Mouse (Mus musculus): Measurements from ENCODE around the gene Nid2. TPM values are rescaled to one million over a fixed set of nuclear protein-coding genes. Genes with fewer than 3 reads are reported as not detected.

Gene Nid2
- polyA plus RNA-seq (2015; fragmentation: Nextera tagmentation; extraction: Ambion mirVana): 28.4 and 39.7 TPM in 2 replicates

GRCm38 (mm10) chr14:19751025-19751771, at the start of gene Nid2:
Gene Nid2, plus strand, starts transcription at chr14:19751265.
- H3K9me3 ChIP-seq (ENCODE audit: control insufficient read depth, low read length): no peaks in the 10 kb centered on the region
- peak within 1 kb of the TSS; percentile 47 for H3K4me3 ChIP-seq (replicated peaks; ENCODE audit: low read length)
- peak within 1 kb of the TSS; percentile 24 for H3K9ac ChIP-seq (replicated peaks; ENCODE audit: low read depth, low read length)
- H3K36me3 ChIP-seq (ENCODE audit: control insufficient read depth, insufficient read depth): no peaks in the 10 kb centered on the region
- peak within 1 kb of the TSS; percentile 74 for H3K4me2 ChIP-seq (ENCODE audit: low read length)
- H3K27ac ChIP-seq (ENCODE audit: low read length): peak within 1 kb of the TSS; percentile 45; the same call in 1 of the 2 replicates
- H3K4me1 ChIP-seq (replicated peaks; ENCODE audit: control insufficient read depth, insufficient read depth, low read length): peaks cover 17% of the 10 kb centered on the region
- under 1% methylated on average over 45 of the region's 45 CpGs for WGBS
- H3K27me3 ChIP-seq (replicated peaks; ENCODE audit: control insufficient read depth, insufficient read depth, low read length): peaks cover 11% of the 10 kb centered on the region
- ATAC-seq: peak; percentile 92

GRCm38 (mm10) chr14:19701546-19701945, 49.5 kb upstream of the Nid2 start:
- no peak overlapping the region for H3K4me3 ChIP-seq (replicated peaks; ENCODE audit: low read length)
- no peak for ATAC-seq
- H3K36me3 ChIP-seq (ENCODE audit: control insufficient read depth, insufficient read depth): no peaks in the 10 kb centered on the region
- H3K4me2 ChIP-seq (ENCODE audit: low read length): no peak overlapping the region
- no peak overlapping the region for H3K27ac ChIP-seq (ENCODE audit: low read length)
- no peaks in the 10 kb centered on the region for H3K27me3 ChIP-seq (replicated peaks; ENCODE audit: control insufficient read depth, insufficient read depth, low read length)
- H3K9me3 ChIP-seq (ENCODE audit: control insufficient read depth, low read length): no peaks in the 10 kb centered on the region
- H3K9ac ChIP-seq (replicated peaks; ENCODE audit: low read depth, low read length): no peak overlapping the region
- no peaks in the 10 kb centered on the region for H3K4me1 ChIP-seq (replicated peaks; ENCODE audit: control insufficient read depth, insufficient read depth, low read length)

GRCm38 (mm10) chr14:19705649-19706048, 45.4 kb upstream of the Nid2 start:
- no peak overlapping the region for H3K4me3 ChIP-seq (replicated peaks; ENCODE audit: low read length)
- no peaks in the 10 kb centered on the region for H3K9me3 ChIP-seq (ENCODE audit: control insufficient read depth, low read length)
- H3K9ac ChIP-seq (replicated peaks; ENCODE audit: low read depth, low read length): no peak overlapping the region
- no peaks in the 10 kb centered on the region for H3K27me3 ChIP-seq (replicated peaks; ENCODE audit: control insufficient read depth, insufficient read depth, low read length)
- 4% methylated on average over 16 of the region's 16 CpGs for WGBS
- H3K36me3 ChIP-seq (ENCODE audit: control insufficient read depth, insufficient read depth): no peaks in the 10 kb centered on the region
- no peak overlapping the region for H3K27ac ChIP-seq (ENCODE audit: low read length)
- H3K4me1 ChIP-seq (replicated peaks; ENCODE audit: control insufficient read depth, insufficient read depth, low read length): 0 out of 2 replicates have a peak, but pooled peaks cover 8% of the 10 kb centered on the region
- ATAC-seq: peak; percentile 70
- H3K4me2 ChIP-seq (ENCODE audit: low read length): no peak overlapping the region

DNA sequence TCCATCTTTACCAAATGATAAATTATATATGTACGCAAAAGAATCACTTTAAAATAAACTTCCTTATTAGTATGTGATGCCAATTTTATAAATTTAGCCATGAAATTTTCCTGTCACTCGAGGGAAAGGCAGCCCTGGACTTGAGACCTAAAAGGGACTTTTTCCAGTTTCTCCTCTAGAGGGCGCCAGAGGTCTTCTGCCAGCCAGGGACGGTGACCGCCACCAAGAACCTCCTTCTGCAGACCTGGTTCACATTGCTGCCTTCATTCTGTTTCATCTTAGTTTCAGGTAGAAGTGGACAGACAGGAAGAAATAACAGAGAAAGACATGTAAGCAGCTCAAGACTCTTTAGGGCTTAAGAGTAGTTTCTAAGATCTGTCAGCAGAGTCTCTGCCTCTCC, 44.6 kb upstream of the Nid2 start:
- Histone ChIP-seq H3K9ac (replicated peaks; ENCODE audit: low read depth, low read length) (no peak overlapping the region), H3K36me3 (ENCODE audit: control insufficient read depth, insufficient read depth) (no peaks in the 10 kb centered on the region), H3K4me2 (ENCODE audit: low read length) (no peak overlapping the region), H3K4me3 (replicated peaks; ENCODE audit: low read length) (no peak overlapping the region), H3K4me1 (replicated peaks; ENCODE audit: control insufficient read depth, insufficient read depth, low read length) (0 out of 2 replicates have a peak, but pooled peaks cover 8% of the 10 kb centered on the region), H3K27me3 (replicated peaks; ENCODE audit: control insufficient read depth, insufficient read depth, low read length) (no peaks in the 10 kb centered on the region), H3K9me3 (ENCODE audit: control insufficient read depth, low read length) (no peaks in the 10 kb centered on the region), H3K27ac (ENCODE audit: low read length) (no peak overlapping the region)
- WGBS: 2% methylated on average over 5 of the region's 5 CpGs
- ATAC-seq: peak; percentile 56; the same call in 1 of the 2 replicates

GRCm38 (mm10) chr14:19706997-19707396, 44.1 kb upstream of the Nid2 start:
- H3K4me1 ChIP-seq (replicated peaks; ENCODE audit: control insufficient read depth, insufficient read depth, low read length): 0 out of 2 replicates have a peak, but pooled peaks cover 8% of the 10 kb centered on the region
- H3K4me2 ChIP-seq (ENCODE audit: low read length): no peak overlapping the region
- H3K9me3 ChIP-seq (ENCODE audit: control insufficient read depth, low read length): no peaks in the 10 kb centered on the region
- H3K9ac ChIP-seq (replicated peaks; ENCODE audit: low read depth, low read length): no peak overlapping the region
- WGBS: 71% methylated on average over 2 of the region's 2 CpGs
- no peaks in the 10 kb centered on the region for H3K27me3 ChIP-seq (replicated peaks; ENCODE audit: control insufficient read depth, insufficient read depth, low read length)
- H3K4me3 ChIP-seq (replicated peaks; ENCODE audit: low read length): no peak overlapping the region
- H3K27ac ChIP-seq (ENCODE audit: low read length): no peak overlapping the region
- H3K36me3 ChIP-seq (ENCODE audit: control insufficient read depth, insufficient read depth): no peaks in the 10 kb centered on the region
- peak; percentile 18; the same call in 1 of the 2 replicates for ATAC-seq

DNA sequence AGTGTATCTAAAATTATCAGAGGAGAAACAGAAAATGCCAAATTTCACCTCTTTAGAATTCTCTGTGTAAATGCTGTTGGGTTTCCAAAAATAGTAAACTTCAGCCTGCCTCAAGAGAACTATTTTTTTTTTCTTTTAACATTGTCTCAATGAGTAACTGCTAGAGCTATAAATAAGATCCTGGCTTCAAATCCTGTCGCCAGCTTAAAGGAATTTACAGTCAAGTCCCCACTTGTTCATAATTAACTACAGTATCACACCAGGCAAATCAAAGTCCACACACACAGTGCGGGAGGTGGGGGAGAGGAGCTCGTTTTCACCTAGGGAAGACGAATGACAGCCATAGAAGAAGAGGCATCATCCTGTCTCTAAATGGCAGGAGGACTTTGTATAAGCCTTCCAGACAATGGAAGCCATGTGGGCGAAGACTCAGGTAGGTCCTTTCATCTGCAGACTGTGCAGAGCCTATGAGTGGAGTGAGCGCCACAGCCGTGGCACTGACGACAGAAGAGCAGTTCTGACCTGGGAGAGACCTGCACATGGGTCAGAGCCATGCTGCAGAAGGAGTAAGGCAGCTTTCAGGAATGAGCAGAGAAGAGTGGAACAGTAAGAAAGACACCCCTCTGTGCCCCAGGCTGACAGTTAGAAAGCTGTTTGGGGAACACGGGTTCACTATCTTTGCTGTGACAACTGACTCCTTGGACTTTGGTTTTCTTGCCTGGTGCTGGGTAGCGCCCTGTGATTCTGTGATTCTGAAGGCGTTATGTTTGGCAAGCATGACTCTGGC, 43.2 kb upstream of the Nid2 start:
- Histone ChIP-seq H3K4me3 (replicated peaks; ENCODE audit: low read length) (no peak overlapping the region), H3K36me3 (ENCODE audit: control insufficient read depth, insufficient read depth) (no peaks in the 10 kb centered on the region), H3K4me1 (replicated peaks; ENCODE audit: control insufficient read depth, insufficient read depth, low read length) (0 out of 2 replicates have a peak, but pooled peaks cover 8% of the 10 kb centered on the region), H3K27ac (ENCODE audit: low read length) (no peak overlapping the region), H3K9ac (replicated peaks; ENCODE audit: low read depth, low read length) (no peak overlapping the region), H3K27me3 (replicated peaks; ENCODE audit: control insufficient read depth, insufficient read depth, low read length) (no peaks in the 10 kb centered on the region), H3K9me3 (ENCODE audit: control insufficient read depth, low read length) (no peaks in the 10 kb centered on the region), H3K4me2 (ENCODE audit: low read length) (no peak overlapping the region)
- WGBS: 62% methylated on average over 11 of the region's 11 CpGs
- ATAC-seq: no peak

DNA sequence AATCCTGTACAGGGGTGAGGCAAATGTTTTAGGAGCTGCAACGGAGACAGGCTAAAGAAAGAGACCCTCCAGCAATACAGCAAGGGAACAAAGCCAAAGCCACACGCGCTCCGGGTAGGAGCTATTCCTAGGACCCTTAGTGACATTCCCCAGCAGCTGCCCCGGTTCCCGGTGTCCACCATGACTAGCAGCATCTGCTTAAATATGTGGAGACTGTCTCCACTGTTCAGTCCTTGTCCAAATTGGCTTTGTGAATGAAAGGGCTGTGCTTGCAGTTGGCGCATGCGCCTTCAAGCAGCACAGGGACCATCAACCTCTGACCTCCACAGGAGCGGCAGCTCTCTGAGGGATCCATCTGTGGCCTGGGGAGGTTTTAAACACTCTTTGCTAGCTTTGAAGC, 41.9 kb upstream of the Nid2 start:
- H3K4me2 ChIP-seq (ENCODE audit: low read length): no peak overlapping the region
- H3K4me1 ChIP-seq (replicated peaks; ENCODE audit: control insufficient read depth, insufficient read depth, low read length): 0 out of 2 replicates have a peak, but pooled peaks cover 8% of the 10 kb centered on the region
- 28% methylated on average over 9 of the region's 9 CpGs for WGBS
- no peak overlapping the region for H3K27ac ChIP-seq (ENCODE audit: low read length)
- H3K9ac ChIP-seq (replicated peaks; ENCODE audit: low read depth, low read length): peak overlapping the region; percentile 18; the same call in 1 of the 2 replicates
- no peaks in the 10 kb centered on the region for H3K36me3 ChIP-seq (ENCODE audit: control insufficient read depth, insufficient read depth)
- no peaks in the 10 kb centered on the region for H3K27me3 ChIP-seq (replicated peaks; ENCODE audit: control insufficient read depth, insufficient read depth, low read length)
- H3K9me3 ChIP-seq (ENCODE audit: control insufficient read depth, low read length): no peaks in the 10 kb centered on the region
- ATAC-seq: no peak
- no peak overlapping the region for H3K4me3 ChIP-seq (replicated peaks; ENCODE audit: low read length)

DNA sequence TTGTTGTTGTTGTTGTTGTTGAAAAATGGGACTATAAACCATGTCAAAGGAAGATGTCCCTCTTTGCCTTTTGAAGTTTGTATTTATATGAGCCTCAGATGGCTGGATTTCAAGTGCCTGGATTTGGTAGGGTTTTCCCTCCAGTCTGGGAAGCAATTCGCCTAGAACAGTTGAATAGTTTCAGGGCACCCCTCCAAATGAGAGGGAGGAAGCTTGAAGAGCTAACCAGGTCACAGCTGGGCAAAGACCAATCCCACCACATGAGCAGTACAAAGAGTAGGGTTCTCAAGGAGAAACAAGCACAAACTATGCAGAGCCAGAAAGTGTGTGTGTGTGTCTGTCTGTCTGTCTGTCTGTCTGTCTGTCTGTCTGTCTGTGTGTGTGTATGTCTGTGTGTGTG, 39.3 kb upstream of the Nid2 start:
- ATAC-seq: no peak
- no peaks in the 10 kb centered on the region for H3K27me3 ChIP-seq (replicated peaks; ENCODE audit: control insufficient read depth, insufficient read depth, low read length)
- H3K4me3 ChIP-seq (replicated peaks; ENCODE audit: low read length): no peak overlapping the region
- no peaks in the 10 kb centered on the region for H3K9me3 ChIP-seq (ENCODE audit: control insufficient read depth, low read length)
- H3K4me1 ChIP-seq (replicated peaks; ENCODE audit: control insufficient read depth, insufficient read depth, low read length): 0 out of 2 replicates have a peak, but pooled peaks cover 6% of the 10 kb centered on the region
- H3K36me3 ChIP-seq (ENCODE audit: control insufficient read depth, insufficient read depth): no peaks in the 10 kb centered on the region
- 38% methylated on average over 1 of the region's 1 CpGs for WGBS
- H3K9ac ChIP-seq (replicated peaks; ENCODE audit: low read depth, low read length): no peak overlapping the region
- no peak overlapping the region for H3K27ac ChIP-seq (ENCODE audit: low read length)
- no peak overlapping the region for H3K4me2 ChIP-seq (ENCODE audit: low read length)

GRCm38 (mm10) chr14:19713067-19713466, 38.0 kb upstream of the Nid2 start:
- Histone ChIP-seq H3K9ac (replicated peaks; ENCODE audit: low read depth, low read length) (no peak overlapping the region), H3K4me1 (replicated peaks; ENCODE audit: control insufficient read depth, insufficient read depth, low read length) (0 out of 2 replicates have a peak, but pooled peaks cover 4% of the 10 kb centered on the region), H3K4me2 (ENCODE audit: low read length) (no peak overlapping the region), H3K27ac (ENCODE audit: low read length) (no peak overlapping the region), H3K27me3 (replicated peaks; ENCODE audit: control insufficient read depth, insufficient read depth, low read length) (no peaks in the 10 kb centered on the region), H3K36me3 (ENCODE audit: control insufficient read depth, insufficient read depth) (no peaks in the 10 kb centered on the region), H3K4me3 (replicated peaks; ENCODE audit: low read length) (no peak overlapping the region), H3K9me3 (ENCODE audit: control insufficient read depth, low read length) (no peaks in the 10 kb centered on the region)
- 76% methylated on average over 3 of the region's 3 CpGs for whole genome bisulfite sequencing
- ATAC-seq: no peak

Data from forebrain, embryonic 16.5 days (tissue).